Mouse (Mus musculus): ENCODE data around the gene Ppp1r12b.

DNA sequence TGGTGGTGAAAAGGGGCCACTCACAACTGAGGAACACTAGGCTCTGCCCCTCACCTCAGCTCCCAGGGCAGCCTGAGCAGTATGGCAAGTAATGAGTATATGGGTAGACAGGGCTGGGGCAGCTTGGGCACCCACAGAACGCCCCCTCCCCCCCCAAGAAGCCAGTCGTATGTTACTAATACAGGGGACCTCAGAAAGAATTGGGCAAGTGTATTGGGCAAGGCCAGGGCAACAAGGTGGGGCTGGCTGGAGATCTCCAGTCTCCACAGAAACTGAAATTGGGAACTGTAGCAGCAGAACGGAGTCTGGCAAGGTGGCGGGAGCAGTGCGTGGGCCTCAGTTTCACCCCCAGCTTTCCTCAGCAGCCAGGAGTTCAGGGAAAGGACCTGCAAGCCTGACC is 203.3 kb downstream of the Ppp1r12b start:
- no peak for TF ChIP-seq POLR2A (IDR thresholded peaks at IDR 0.05; ENCODE audit: borderline replicate concordance, insufficient read depth, low read length)
- no peak for TF ChIP-seq CTCF (IDR thresholded peaks at IDR 0.05; ENCODE audit: borderline replicate concordance, insufficient read depth, low read depth, low read length)
